Mouse (Mus musculus) cerebellum, adult 9-11 months (tissue): ENCODE measurements around the gene Scgb2b15.
"Not testable (repeated sequence)": the region's sequence is repeated elsewhere in the genome, so short reads cannot be mapped to it uniquely, and the experiment has no call there.

Experiments
- DNase-seq: peaks from one replicate; pipeline ENCODE4 v3.0.0; 2022

Gene Scgb2b15

GRCm38 (mm10) chr7:32829562-32829961 is at the start of gene Scgb2b15:
Gene Scgb2b15 (minus strand): TSS chr7:32829662.
- DNase-seq, result not testable (repeated sequence)

- DNase-seq, result not testable (repeated sequence)
Measured at GRCm38 (mm10) chr7:32836254-32836653, 6.8 kb upstream of the Scgb2b15 start, which contains the start of gene Scgb1b15. Gene Scgb1b15 (plus strand): TSS chr7:32836554.
